Mouse (Mus musculus): ENCODE measurements at regions not wholly inside any gene's neighbourhood (a gene's known extent, or its start where the extent isn't known, plus 50 kb on each side); places are given as distances from the start of the nearest gene placed in this dataset.

GRCm38 (mm10) chr1:78016541-78017267 lies 180.2 kb downstream of the Pax3 start:
- no peak overlapping the region for H3K4me2 ChIP-seq (ENCODE audit: low read depth)
- ATAC-seq (ENCODE audit: insufficient read depth), result no peak
- no peak overlapping the region for H3K9ac ChIP-seq (replicated peaks)
- no peaks in the 10 kb centered on the region for H3K27me3 ChIP-seq (ENCODE audit: control insufficient read depth, insufficient read depth, low read length)
- H3K36me3 ChIP-seq (replicated peaks; ENCODE audit: control insufficient read depth, insufficient read depth, low read depth), result no peaks in the 10 kb centered on the region
- H3K4me3 ChIP-seq (ENCODE audit: insufficient read depth in 1 of 2, low read depth in 2 of 2, low read length in 2 of 2), result no peak overlapping the region
- DNase-seq (ENCODE audit: low read depth in 3 of 3, low spot score in 3 of 3), result no peak
- 63% methylated on average over 18 of the region's 18 CpGs for WGBS (ENCODE audit: insufficient replicate concordance)
- no peak overlapping the region for H3K27ac ChIP-seq
- H3K9me3 ChIP-seq (ENCODE audit: control insufficient read depth, low read length), result no peaks in the 10 kb centered on the region
- TF ChIP-seq CTCF (IDR thresholded peaks at IDR 0.05; ENCODE audit: low read depth) (no peak), EP300 (IDR thresholded peaks at IDR 0.05; ENCODE audit: low read depth) (no peak)
- no peaks in the 10 kb centered on the region for H3K4me1 ChIP-seq (replicated peaks; ENCODE audit: control insufficient read depth in 2 of 2, insufficient read depth in 2 of 2, low read length in 1 of 2)

GRCm38 (mm10) chr1:78015999-78016398 lies 180.9 kb downstream of the Pax3 start:
- ATAC-seq (ENCODE audit: insufficient read depth) (no peak), DNase-seq (ENCODE audit: low read depth in 3 of 3, low spot score in 3 of 3) (no peak)
- Histone ChIP-seq H3K4me2 (ENCODE audit: low read depth) (no peak overlapping the region), H3K27ac (no peak overlapping the region), H3K9ac (replicated peaks) (no peak overlapping the region), H3K4me1 (replicated peaks; ENCODE audit: control insufficient read depth in 2 of 2, insufficient read depth in 2 of 2, low read length in 1 of 2) (no peaks in the 10 kb centered on the region), H3K36me3 (replicated peaks; ENCODE audit: control insufficient read depth, insufficient read depth, low read depth) (no peaks in the 10 kb centered on the region), H3K27me3 (ENCODE audit: control insufficient read depth, insufficient read depth, low read length) (no peaks in the 10 kb centered on the region), H3K9me3 (ENCODE audit: control insufficient read depth, low read length) (no peaks in the 10 kb centered on the region), H3K4me3 (ENCODE audit: insufficient read depth in 1 of 2, low read depth in 2 of 2, low read length in 2 of 2) (no peak overlapping the region)
- 20% methylated on average over 3 of the region's 3 CpGs for WGBS (ENCODE audit: insufficient replicate concordance)
- TF ChIP-seq EP300 (IDR thresholded peaks at IDR 0.05; ENCODE audit: low read depth) (no peak), CTCF (IDR thresholded peaks at IDR 0.05; ENCODE audit: low read depth) (no peak)

GRCm38 (mm10) chr1:78013396-78013795 lies 183.5 kb downstream of the Pax3 start:
- DNase-seq (ENCODE audit: low read depth in 3 of 3, low spot score in 3 of 3) (no peak), ATAC-seq (ENCODE audit: insufficient read depth) (no peak)
- H3K27ac ChIP-seq, result no peak overlapping the region
- no peaks in the 10 kb centered on the region for H3K27me3 ChIP-seq (ENCODE audit: control insufficient read depth, insufficient read depth, low read length)
- no peak overlapping the region for H3K4me3 ChIP-seq (ENCODE audit: insufficient read depth in 1 of 2, low read depth in 2 of 2, low read length in 2 of 2)
- no peak overlapping the region for H3K4me2 ChIP-seq (ENCODE audit: low read depth)
- H3K9me3 ChIP-seq (ENCODE audit: control insufficient read depth, low read length), result no peaks in the 10 kb centered on the region
- TF ChIP-seq CTCF (IDR thresholded peaks at IDR 0.05; ENCODE audit: low read depth), result no peak
- TF ChIP-seq EP300 (IDR thresholded peaks at IDR 0.05; ENCODE audit: low read depth), result no peak
- H3K36me3 ChIP-seq (replicated peaks; ENCODE audit: control insufficient read depth, insufficient read depth, low read depth), result no peaks in the 10 kb centered on the region
- no peak overlapping the region for H3K9ac ChIP-seq (replicated peaks)
- no peaks in the 10 kb centered on the region for H3K4me1 ChIP-seq (replicated peaks; ENCODE audit: control insufficient read depth in 2 of 2, insufficient read depth in 2 of 2, low read length in 1 of 2)
- 54% methylated on average over 3 of the region's 3 CpGs for WGBS (ENCODE audit: insufficient replicate concordance)

GRCm38 (mm10) chr1:78008811-78009410 lies 188.0 kb downstream of the Pax3 start:
- H3K4me2 ChIP-seq (ENCODE audit: low read depth), result no peak overlapping the region
- DNase-seq (ENCODE audit: low read depth in 3 of 3, low spot score in 3 of 3) (no peak), ATAC-seq (ENCODE audit: insufficient read depth) (no peak)
- TF ChIP-seq CTCF (IDR thresholded peaks at IDR 0.05; ENCODE audit: low read depth) (peak; percentile 39; the same call in 1 of the 2 replicates), EP300 (IDR thresholded peaks at IDR 0.05; ENCODE audit: low read depth) (no peak)
- 31% methylated on average over 16 of the region's 16 CpGs for WGBS (ENCODE audit: insufficient replicate concordance)
- H3K27me3 ChIP-seq (ENCODE audit: control insufficient read depth, insufficient read depth, low read length), result no peaks in the 10 kb centered on the region
- H3K4me1 ChIP-seq (replicated peaks; ENCODE audit: control insufficient read depth in 2 of 2, insufficient read depth in 2 of 2, low read length in 1 of 2), result no peaks in the 10 kb centered on the region
- no peaks in the 10 kb centered on the region for H3K9me3 ChIP-seq (ENCODE audit: control insufficient read depth, low read length)
- no peaks in the 10 kb centered on the region for H3K36me3 ChIP-seq (replicated peaks; ENCODE audit: control insufficient read depth, insufficient read depth, low read depth)
- no peak overlapping the region for H3K9ac ChIP-seq (replicated peaks)
- no peak overlapping the region for H3K4me3 ChIP-seq (ENCODE audit: insufficient read depth in 1 of 2, low read depth in 2 of 2, low read length in 2 of 2)
- H3K27ac ChIP-seq, result no peak overlapping the region

GRCm38 (mm10) chr1:78004376-78004775 lies 192.6 kb downstream of the Pax3 start:
- no peak for DNase-seq (ENCODE audit: low read depth in 3 of 3, low spot score in 3 of 3)
- Histone ChIP-seq H3K4me2 (ENCODE audit: low read depth) (no peak overlapping the region), H3K36me3 (replicated peaks; ENCODE audit: control insufficient read depth, insufficient read depth, low read depth) (no peaks in the 10 kb centered on the region), H3K27me3 (ENCODE audit: control insufficient read depth, insufficient read depth, low read length) (no peaks in the 10 kb centered on the region), H3K27ac (no peak overlapping the region), H3K4me1 (replicated peaks; ENCODE audit: control insufficient read depth in 2 of 2, insufficient read depth in 2 of 2, low read length in 1 of 2) (no peaks in the 10 kb centered on the region), H3K9me3 (ENCODE audit: control insufficient read depth, low read length) (no peaks in the 10 kb centered on the region), H3K9ac (replicated peaks) (no peak overlapping the region), H3K4me3 (ENCODE audit: insufficient read depth in 1 of 2, low read depth in 2 of 2, low read length in 2 of 2) (no peak overlapping the region)
- 56% methylated on average over 3 of the region's 3 CpGs for WGBS (ENCODE audit: insufficient replicate concordance)
- TF ChIP-seq EP300 (IDR thresholded peaks at IDR 0.05; ENCODE audit: low read depth), result no peak
- TF ChIP-seq CTCF (IDR thresholded peaks at IDR 0.05; ENCODE audit: low read depth), result no peak
- no peak for ATAC-seq (ENCODE audit: insufficient read depth)

Measured in liver, embryonic 14.5 days (tissue).